Mouse (Mus musculus): Measurements from ENCODE around the gene Atp5d. TPM values are rescaled to one million over a fixed set of nuclear protein-coding genes. Genes with fewer than 3 reads are reported as not detected.

The Atp5d gene
- total and polyA plus RNA-seq, 3 experiments, result 1,015 to 1,938 (median 1,150) TPM

GRCm38 (mm10) chr10:80139439-80139775 is 975 bp downstream of the Atp5d start:
- Histone ChIP-seq H3K36me3 (ENCODE audit: control insufficient read depth, insufficient read depth, low read length) (no peaks in the 10 kb centered on the region), H3K4me1 (ENCODE audit: control insufficient read depth, insufficient read depth, low read length) (peaks cover 7% of the 10 kb centered on the region), H3K9ac (ENCODE audit: low read depth, low read length) (peak overlapping the region; percentile 74), H3K79me2 (replicated peaks; ENCODE audit: control insufficient read depth, insufficient read depth, low read length) (peaks cover 3% of the 10 kb centered on the region; the same call in 1 of the 2 replicates), H3K4me3 (peak overlapping the region; percentile 65), H3K27ac (no peak overlapping the region), H3K27me3 (ENCODE audit: control insufficient read depth, insufficient read depth, low read length) (no peaks in the 10 kb centered on the region; the same call in 1 of the 2 replicates)
- no peak for DNase-seq
- 4% methylated on average over 9 of the region's 10 CpGs for WGBS
- TF ChIP-seq CTCF (IDR thresholded peaks at IDR 0.05) (no peak), POLR2A (IDR thresholded peaks at IDR 0.05; ENCODE audit: insufficient read depth, low read depth, low read length) (no peak), EP300 (IDR thresholded peaks at IDR 0.05; ENCODE audit: insufficient read depth, low read depth, low read length) (no peak)
- intact Hi-C loops (cut with DNase I), result no loop called here

GRCm38 (mm10) chr10:80139975-80140665 is 1.7 kb downstream of the Atp5d start:
- no peaks in the 10 kb centered on the region for H3K36me3 ChIP-seq (ENCODE audit: control insufficient read depth, insufficient read depth, low read length)
- H3K4me3 ChIP-seq, result no peak overlapping the region
- H3K9ac ChIP-seq (ENCODE audit: low read depth, low read length), result no peak overlapping the region
- peaks cover 7% of the 10 kb centered on the region for H3K4me1 ChIP-seq (ENCODE audit: control insufficient read depth, insufficient read depth, low read length)
- intact Hi-C loops (cut with DNase I), result loop anchor here (2.0 to 5.0 kb wide), 3 partner anchors 23 to 213 kb away; partner anchors contain the start of genes Arid3a and Wdr18
- H3K79me2 ChIP-seq (replicated peaks; ENCODE audit: control insufficient read depth, insufficient read depth, low read length), result peaks cover 4% of the 10 kb centered on the region
- no peak overlapping the region for H3K27ac ChIP-seq
- 81% methylated on average over 11 of the region's 11 CpGs for WGBS
- no peaks in the 10 kb centered on the region; the same call in 1 of the 2 replicates for H3K27me3 ChIP-seq (ENCODE audit: control insufficient read depth, insufficient read depth, low read length)
- TF ChIP-seq EP300 (IDR thresholded peaks at IDR 0.05; ENCODE audit: insufficient read depth, low read depth, low read length), result no peak
- TF ChIP-seq CTCF (IDR thresholded peaks at IDR 0.05), result no peak
- TF ChIP-seq POLR2A (IDR thresholded peaks at IDR 0.05; ENCODE audit: insufficient read depth, low read depth, low read length), result no peak
- DNase-seq, result no peak

DNA sequence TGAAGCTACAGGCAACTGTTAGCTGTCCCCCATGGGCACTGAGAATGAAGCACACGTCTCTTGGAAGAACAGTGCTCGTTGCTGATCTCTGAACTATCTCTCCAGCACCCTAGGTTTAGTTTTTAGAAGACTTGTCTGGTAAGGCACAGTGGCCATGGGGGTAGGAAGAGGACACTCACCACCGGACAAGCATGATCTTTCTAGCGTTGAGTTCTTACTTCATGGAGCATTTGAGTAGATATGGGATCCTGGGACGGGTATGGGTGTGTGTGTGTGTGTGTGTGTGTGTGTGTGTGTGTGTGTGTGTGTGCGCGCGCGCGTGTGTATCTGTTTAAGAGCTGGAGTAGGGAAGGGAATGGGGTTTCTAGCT is 2.2 kb downstream of the Atp5d start, which contains the start of gene Cbarp:
Cbarp (minus strand) TSS at position 170 of the 370 bp plus-strand sequence.
- Histone ChIP-seq H3K27ac (peak within 1 kb of the TSS; percentile 95), H3K36me3 (ENCODE audit: control insufficient read depth, insufficient read depth, low read length) (no peaks in the 10 kb centered on the region), H3K27me3 (ENCODE audit: control insufficient read depth, insufficient read depth, low read length) (no peaks in the 10 kb centered on the region; the same call in 1 of the 2 replicates), H3K79me2 (replicated peaks; ENCODE audit: control insufficient read depth, insufficient read depth, low read length) (peaks cover 4% of the 10 kb centered on the region), H3K9ac (ENCODE audit: low read depth, low read length) (peak within 1 kb of the TSS; percentile 76), H3K4me1 (ENCODE audit: control insufficient read depth, insufficient read depth, low read length) (peaks cover 8% of the 10 kb centered on the region), H3K4me3 (peak within 1 kb of the TSS; percentile 47)
- 69% methylated on average over 10 of the region's 10 CpGs for WGBS
- TF ChIP-seq POLR2A (IDR thresholded peaks at IDR 0.05; ENCODE audit: insufficient read depth, low read depth, low read length) (no peak), CTCF (IDR thresholded peaks at IDR 0.05) (no peak), EP300 (IDR thresholded peaks at IDR 0.05; ENCODE audit: insufficient read depth, low read depth, low read length) (no peak)
- no peak for DNase-seq
- intact Hi-C loops (cut with DNase I), result loop anchor here (1.0 to 5.0 kb wide), 4 partner anchors 24 to 213 kb away; partner anchors contain the start of genes Arid3a, Tmem259 and Wdr18

- H3K4me1 ChIP-seq (ENCODE audit: control insufficient read depth, insufficient read depth, low read length), result peaks cover 8% of the 10 kb centered on the region
- no peaks in the 10 kb centered on the region for H3K36me3 ChIP-seq (ENCODE audit: control insufficient read depth, insufficient read depth, low read length)
- H3K79me2 ChIP-seq (replicated peaks; ENCODE audit: control insufficient read depth, insufficient read depth, low read length), result peaks cover 4% of the 10 kb centered on the region
- DNase-seq, result peak; percentile 95 to 98
- H3K4me3 ChIP-seq, result peak overlapping the region; percentile 47
- TF ChIP-seq EP300 (IDR thresholded peaks at IDR 0.05; ENCODE audit: insufficient read depth, low read depth, low read length) (peak; percentile 81; the same call in 1 of the 2 replicates), POLR2A (IDR thresholded peaks at IDR 0.05; ENCODE audit: insufficient read depth, low read depth, low read length) (peak; percentile 83), CTCF (IDR thresholded peaks at IDR 0.05) (peak; percentile 79)
- H3K27me3 ChIP-seq (ENCODE audit: control insufficient read depth, insufficient read depth, low read length), result no peaks in the 10 kb centered on the region; the same call in 1 of the 2 replicates
- peak overlapping the region; percentile 76 for H3K9ac ChIP-seq (ENCODE audit: low read depth, low read length)
- WGBS, result under 1% methylated on average over 29 of the region's 29 CpGs
- peak overlapping the region; percentile 95 for H3K27ac ChIP-seq
- intact Hi-C loops (cut with DNase I), result loop anchor here (1.0 to 5.0 kb wide), 4 partner anchors 24 to 214 kb away; partner anchors contain the start of genes Arid3a, Tmem259 and Wdr18
These were observed 2.8 kb downstream of the Atp5d start for GRCm38 (mm10) chr10:80141243-80141642.

DNA sequence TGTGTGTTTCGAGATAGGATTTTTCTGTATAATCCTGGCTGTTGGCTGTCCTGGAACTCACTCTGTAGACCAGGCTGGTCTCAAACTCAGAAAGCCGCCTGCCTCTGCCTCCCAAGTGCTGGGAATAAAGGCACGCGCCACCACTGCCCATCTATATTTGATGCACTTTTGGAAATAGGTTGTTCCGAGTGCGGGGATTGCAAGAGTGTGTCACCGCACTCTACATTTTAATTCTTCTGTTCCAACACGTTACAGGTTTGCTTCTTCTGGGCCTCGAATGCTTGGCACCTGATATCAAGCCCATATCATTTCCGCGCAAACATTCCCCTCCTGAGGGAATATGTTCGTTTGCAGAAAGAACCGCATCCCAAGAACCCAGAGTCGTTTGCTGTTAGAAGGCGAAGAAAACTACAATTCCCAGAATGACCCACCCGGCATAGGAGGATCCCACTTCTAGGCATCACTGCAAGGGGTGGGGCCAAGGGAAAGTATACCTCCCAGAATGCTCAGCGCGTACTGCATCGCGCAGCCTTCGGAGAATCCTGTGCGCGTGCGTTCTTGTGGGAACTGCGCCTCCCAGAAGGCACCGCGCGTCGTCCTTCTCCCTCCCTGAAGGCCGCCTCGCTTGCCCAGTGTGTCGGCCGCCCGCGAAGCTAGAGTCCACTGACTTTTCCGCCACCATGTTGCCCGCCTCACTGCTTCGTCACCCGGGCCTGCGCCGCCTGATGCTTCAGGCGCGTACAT is 3.5 kb downstream of the Atp5d start:
- Histone ChIP-seq H3K4me3 (peak overlapping the region; percentile 84), H3K79me2 (replicated peaks; ENCODE audit: control insufficient read depth, insufficient read depth, low read length) (peaks cover 4% of the 10 kb centered on the region), H3K4me1 (ENCODE audit: control insufficient read depth, insufficient read depth, low read length) (peaks cover 14% of the 10 kb centered on the region), H3K36me3 (ENCODE audit: control insufficient read depth, insufficient read depth, low read length) (no peaks in the 10 kb centered on the region), H3K27ac (peak overlapping the region; percentile 95), H3K27me3 (ENCODE audit: control insufficient read depth, insufficient read depth, low read length) (no peaks in the 10 kb centered on the region; the same call in 1 of the 2 replicates), H3K9ac (ENCODE audit: low read depth, low read length) (peak overlapping the region; percentile 99)
- TF ChIP-seq EP300 (IDR thresholded peaks at IDR 0.05; ENCODE audit: insufficient read depth, low read depth, low read length) (peak; percentile 79), POLR2A (IDR thresholded peaks at IDR 0.05; ENCODE audit: insufficient read depth, low read depth, low read length) (peak; percentile 98), CTCF (IDR thresholded peaks at IDR 0.05) (no peak)
- under 1% methylated on average over 43 of the region's 43 CpGs for WGBS
- intact Hi-C loops (cut with DNase I), result loop anchor here (1.0 to 5.0 kb wide), 4 partner anchors 25 to 215 kb away; partner anchors contain the start of genes Arid3a, Tmem259 and Wdr18
- peak; percentile 92 to 96 for DNase-seq
